Mouse (Mus musculus): ENCODE data around the gene Mical2. TPM values are rescaled to one million over a fixed set of nuclear protein-coding genes. Genes with fewer than 3 reads are reported as not detected.

Mical2 gene
- polyA plus RNA-seq, 1 experiment from 2014 or later, result 2.5 TPM

DNA sequence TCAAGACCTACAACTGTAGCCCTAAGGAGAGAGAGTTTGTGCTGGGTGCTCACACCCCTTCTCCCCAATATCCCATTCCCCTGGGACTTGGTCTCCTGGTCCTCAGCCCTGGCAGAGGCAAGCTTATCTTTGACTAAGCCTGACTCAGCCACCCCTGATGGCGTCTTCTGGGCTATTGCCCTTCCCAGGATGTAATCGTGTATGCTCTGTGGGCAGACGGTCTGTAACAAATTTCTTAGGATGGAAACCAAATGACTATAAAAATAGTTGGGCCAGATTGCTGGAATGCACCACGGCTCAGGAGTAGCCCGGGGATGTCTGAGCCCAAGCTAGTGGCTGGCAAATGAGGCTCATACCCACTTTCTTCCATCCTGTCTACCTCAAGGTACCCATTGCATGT is 22.8 kb upstream of the Mical2 start:
- Histone ChIP-seq H3K4me1 (ENCODE audit: control insufficient read depth, insufficient read depth, low read length) (no peaks in the 10 kb centered on the region), H3K4me3 (ENCODE audit: low read depth, low read length) (no peak overlapping the region), H3K4me2 (ENCODE audit: low read depth, low read length) (no peak overlapping the region), H3K27ac (replicated peaks; ENCODE audit: low read depth, low read length) (no peak overlapping the region), H3K9me3 (replicated peaks; ENCODE audit: control insufficient read depth, low read length) (no peaks in the 10 kb centered on the region), H3K9ac (replicated peaks; ENCODE audit: low read length) (no peak overlapping the region), H3K36me3 (replicated peaks; ENCODE audit: control insufficient read depth, insufficient read depth, low read depth, low read length) (no peaks in the 10 kb centered on the region), H3K27me3 (ENCODE audit: control insufficient read depth, insufficient read depth, low read length) (no peaks in the 10 kb centered on the region)
- DNase-seq (ENCODE audit: low spot score), result no peak
- ATAC-seq (replicated peaks; ENCODE audit: insufficient number of reproducible peaks, low FRiP score, low TSS enrichment, low read depth), result no peak
- 84% methylated on average over 5 of the region's 5 CpGs for WGBS

- Histone ChIP-seq H3K27ac (replicated peaks; ENCODE audit: low read depth, low read length) (no peak overlapping the region), H3K9me3 (replicated peaks; ENCODE audit: control insufficient read depth, low read length) (no peaks in the 10 kb centered on the region), H3K4me2 (ENCODE audit: low read depth, low read length) (no peak overlapping the region), H3K36me3 (replicated peaks; ENCODE audit: control insufficient read depth, insufficient read depth, low read depth, low read length) (no peaks in the 10 kb centered on the region), H3K9ac (replicated peaks; ENCODE audit: low read length) (no peak overlapping the region), H3K27me3 (ENCODE audit: control insufficient read depth, insufficient read depth, low read length) (no peaks in the 10 kb centered on the region), H3K4me3 (ENCODE audit: low read depth, low read length) (no peak overlapping the region), H3K4me1 (ENCODE audit: control insufficient read depth, insufficient read depth, low read length) (no peaks in the 10 kb centered on the region)
- 72% methylated on average over 5 of the region's 5 CpGs for WGBS
- ATAC-seq (replicated peaks; ENCODE audit: insufficient number of reproducible peaks, low FRiP score, low TSS enrichment, low read depth), result no peak
- no peak for DNase-seq (ENCODE audit: low spot score)
Measured at GRCm38 (mm10) chr7:112203937-112204336, 21.7 kb upstream of the Mical2 start.

DNA sequence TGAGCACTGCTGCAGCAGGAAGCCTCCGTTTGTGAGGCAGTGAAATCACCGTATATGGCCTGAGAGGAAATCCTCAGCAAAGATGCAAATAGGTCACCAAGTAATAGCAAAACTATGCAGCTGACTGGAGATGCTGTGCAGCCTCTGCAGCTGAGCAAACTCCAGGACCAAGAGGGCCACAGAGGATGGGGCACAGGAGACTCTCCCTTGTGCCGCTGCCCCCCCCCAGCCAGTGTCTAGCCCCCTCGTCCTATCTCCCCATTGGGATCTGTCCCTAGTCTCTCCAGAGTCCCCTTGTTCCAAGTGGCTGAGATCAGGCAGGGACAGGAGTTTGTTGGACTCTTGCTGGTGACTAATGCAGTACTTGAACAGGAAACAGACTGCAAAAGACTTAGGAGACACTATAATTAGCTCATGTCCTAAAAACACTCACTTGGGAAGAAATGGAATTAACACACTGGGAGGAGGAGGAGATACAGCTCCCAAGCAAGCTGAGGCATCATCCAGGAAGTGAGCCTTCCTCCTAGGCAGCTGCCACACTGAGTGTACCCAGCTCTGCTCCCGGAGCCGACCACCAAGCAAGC is 21.2 kb upstream of the Mical2 start:
- Histone ChIP-seq H3K36me3 (replicated peaks; ENCODE audit: control insufficient read depth, insufficient read depth, low read depth, low read length) (no peaks in the 10 kb centered on the region), H3K27ac (replicated peaks; ENCODE audit: low read depth, low read length) (no peak overlapping the region), H3K9ac (replicated peaks; ENCODE audit: low read length) (no peak overlapping the region), H3K4me1 (ENCODE audit: control insufficient read depth, insufficient read depth, low read length) (no peaks in the 10 kb centered on the region), H3K4me2 (ENCODE audit: low read depth, low read length) (no peak overlapping the region), H3K9me3 (replicated peaks; ENCODE audit: control insufficient read depth, low read length) (no peaks in the 10 kb centered on the region), H3K27me3 (ENCODE audit: control insufficient read depth, insufficient read depth, low read length) (no peaks in the 10 kb centered on the region), H3K4me3 (ENCODE audit: low read depth, low read length) (no peak overlapping the region)
- DNase-seq (ENCODE audit: low spot score) (no peak), ATAC-seq (replicated peaks; ENCODE audit: insufficient number of reproducible peaks, low FRiP score, low TSS enrichment, low read depth) (no peak)
- WGBS, result 64% methylated on average over 6 of the region's 6 CpGs

DNA sequence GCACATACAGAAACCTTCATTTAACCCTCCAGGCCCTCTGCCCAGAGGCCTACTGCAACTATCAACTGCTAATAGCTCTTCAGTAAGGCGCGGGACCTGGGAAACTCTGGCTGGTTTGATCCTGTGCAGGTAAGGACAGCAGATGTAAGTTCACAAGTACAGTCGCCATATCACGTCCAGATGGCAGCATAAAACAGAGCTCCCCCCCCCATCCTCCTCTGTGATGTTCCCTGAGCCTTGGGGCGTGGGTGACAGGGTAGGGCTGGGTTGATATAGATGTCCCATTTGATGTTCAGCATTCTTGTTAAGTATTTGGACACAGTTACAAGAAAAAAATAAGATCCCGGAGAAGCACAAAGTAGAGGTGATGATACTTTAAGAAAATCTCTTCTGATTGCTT is 20.1 kb upstream of the Mical2 start:
- DNase-seq (ENCODE audit: low spot score), result no peak
- no peaks in the 10 kb centered on the region for H3K4me1 ChIP-seq (ENCODE audit: control insufficient read depth, insufficient read depth, low read length)
- H3K9me3 ChIP-seq (replicated peaks; ENCODE audit: control insufficient read depth, low read length), result no peaks in the 10 kb centered on the region
- WGBS, result 84% methylated on average over 6 of the region's 6 CpGs
- H3K4me3 ChIP-seq (ENCODE audit: low read depth, low read length), result no peak overlapping the region
- H3K9ac ChIP-seq (replicated peaks; ENCODE audit: low read length), result no peak overlapping the region
- no peaks in the 10 kb centered on the region for H3K27me3 ChIP-seq (ENCODE audit: control insufficient read depth, insufficient read depth, low read length)
- no peak for ATAC-seq (replicated peaks; ENCODE audit: insufficient number of reproducible peaks, low FRiP score, low TSS enrichment, low read depth)
- H3K27ac ChIP-seq (replicated peaks; ENCODE audit: low read depth, low read length), result no peak overlapping the region
- H3K4me2 ChIP-seq (ENCODE audit: low read depth, low read length), result no peak overlapping the region
- no peaks in the 10 kb centered on the region for H3K36me3 ChIP-seq (replicated peaks; ENCODE audit: control insufficient read depth, insufficient read depth, low read depth, low read length)

DNA sequence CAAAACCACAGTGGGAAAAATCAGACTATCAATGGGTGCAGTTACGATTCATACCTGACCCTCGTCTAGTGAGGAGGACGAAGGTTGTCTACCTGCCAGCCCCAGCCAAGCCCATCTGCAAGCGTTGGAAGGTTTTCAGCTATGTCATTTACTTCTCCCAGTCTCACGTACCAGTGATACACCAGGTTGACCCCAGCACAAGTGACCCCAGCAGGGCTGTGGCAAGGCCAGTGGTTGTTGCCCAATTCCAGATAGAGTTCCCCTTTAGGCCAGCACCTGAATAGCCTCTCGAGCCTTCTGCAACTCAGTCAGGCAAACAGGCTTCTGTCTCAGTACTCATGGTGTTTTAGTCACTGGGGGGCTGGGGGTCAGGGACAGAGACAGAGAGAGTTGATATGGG is 17.9 kb upstream of the Mical2 start:
- ATAC-seq (replicated peaks; ENCODE audit: insufficient number of reproducible peaks, low FRiP score, low TSS enrichment, low read depth) (no peak), DNase-seq (ENCODE audit: low spot score) (no peak)
- Histone ChIP-seq H3K27me3 (ENCODE audit: control insufficient read depth, insufficient read depth, low read length) (no peaks in the 10 kb centered on the region), H3K27ac (replicated peaks; ENCODE audit: low read depth, low read length) (no peak overlapping the region), H3K4me3 (ENCODE audit: low read depth, low read length) (no peak overlapping the region), H3K4me2 (ENCODE audit: low read depth, low read length) (no peak overlapping the region), H3K36me3 (replicated peaks; ENCODE audit: control insufficient read depth, insufficient read depth, low read depth, low read length) (no peaks in the 10 kb centered on the region), H3K4me1 (ENCODE audit: control insufficient read depth, insufficient read depth, low read length) (no peaks in the 10 kb centered on the region), H3K9ac (replicated peaks; ENCODE audit: low read length) (no peak overlapping the region), H3K9me3 (replicated peaks; ENCODE audit: control insufficient read depth, low read length) (no peaks in the 10 kb centered on the region)
- 90% methylated on average over 6 of the region's 6 CpGs for WGBS

DNA sequence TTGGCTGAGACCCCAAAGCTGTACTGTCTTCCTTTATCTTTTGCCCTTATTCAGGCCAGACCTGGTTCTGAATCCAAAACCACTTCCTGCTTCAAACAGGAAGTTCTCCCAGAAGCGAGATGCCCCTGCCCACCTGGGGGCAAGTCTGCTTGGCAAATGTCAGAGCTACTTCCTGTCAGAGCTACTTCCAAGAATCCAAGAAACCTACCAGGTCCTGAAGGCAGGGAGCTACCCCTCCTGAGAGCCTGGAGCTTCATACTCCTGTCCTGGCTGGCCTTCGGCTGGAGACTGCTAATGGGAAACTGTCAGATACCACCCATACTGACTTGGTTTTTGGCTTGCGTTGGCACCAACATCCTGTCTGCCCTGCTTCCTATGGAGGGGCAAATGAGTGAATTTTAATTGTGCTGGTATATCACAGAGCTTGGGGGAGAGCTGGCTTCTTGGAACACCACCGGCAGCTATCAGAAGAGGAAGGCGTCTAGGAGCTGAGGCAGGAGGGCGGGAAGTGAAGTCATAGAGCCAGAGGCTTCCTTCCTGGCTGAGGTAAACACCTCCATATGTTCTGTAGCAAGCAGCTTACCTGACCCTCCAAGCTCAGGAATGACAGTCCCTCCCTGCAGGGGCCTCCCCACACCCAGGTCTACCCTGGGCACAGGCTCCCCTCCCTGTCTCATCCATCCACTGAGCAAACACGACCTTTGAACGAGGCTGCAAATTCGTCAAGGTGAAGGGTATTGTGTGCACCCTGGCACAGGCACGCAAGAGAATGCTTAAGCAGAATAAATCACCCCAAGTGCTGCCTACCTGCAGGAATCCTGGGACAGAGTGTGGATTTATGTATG is 17.1 kb upstream of the Mical2 start:
- Histone ChIP-seq H3K27ac (replicated peaks; ENCODE audit: low read depth, low read length) (no peak overlapping the region), H3K27me3 (ENCODE audit: control insufficient read depth, insufficient read depth, low read length) (no peaks in the 10 kb centered on the region), H3K4me3 (ENCODE audit: low read depth, low read length) (no peak overlapping the region), H3K36me3 (replicated peaks; ENCODE audit: control insufficient read depth, insufficient read depth, low read depth, low read length) (no peaks in the 10 kb centered on the region), H3K9me3 (replicated peaks; ENCODE audit: control insufficient read depth, low read length) (no peaks in the 10 kb centered on the region), H3K4me1 (ENCODE audit: control insufficient read depth, insufficient read depth, low read length) (no peaks in the 10 kb centered on the region), H3K4me2 (ENCODE audit: low read depth, low read length) (no peak overlapping the region), H3K9ac (replicated peaks; ENCODE audit: low read length) (no peak overlapping the region)
- ATAC-seq (replicated peaks; ENCODE audit: insufficient number of reproducible peaks, low FRiP score, low TSS enrichment, low read depth) (no peak), DNase-seq (ENCODE audit: low spot score) (no peak)
- WGBS, result 71% methylated on average over 10 of the region's 10 CpGs

- no peak overlapping the region for H3K9ac ChIP-seq (replicated peaks; ENCODE audit: low read length)
- no peaks in the 10 kb centered on the region for H3K27me3 ChIP-seq (ENCODE audit: control insufficient read depth, insufficient read depth, low read length)
- WGBS, result 89% methylated on average over 4 of the region's 4 CpGs
- no peak overlapping the region for H3K27ac ChIP-seq (replicated peaks; ENCODE audit: low read depth, low read length)
- no peaks in the 10 kb centered on the region for H3K4me1 ChIP-seq (ENCODE audit: control insufficient read depth, insufficient read depth, low read length)
- H3K36me3 ChIP-seq (replicated peaks; ENCODE audit: control insufficient read depth, insufficient read depth, low read depth, low read length), result no peaks in the 10 kb centered on the region
- no peak for ATAC-seq (replicated peaks; ENCODE audit: insufficient number of reproducible peaks, low FRiP score, low TSS enrichment, low read depth)
- no peak overlapping the region for H3K4me2 ChIP-seq (ENCODE audit: low read depth, low read length)
- no peaks in the 10 kb centered on the region for H3K9me3 ChIP-seq (replicated peaks; ENCODE audit: control insufficient read depth, low read length)
- no peak for DNase-seq (ENCODE audit: low spot score)
- H3K4me3 ChIP-seq (ENCODE audit: low read depth, low read length), result no peak overlapping the region
Measured at GRCm38 (mm10) chr7:112209621-112210020, 16.0 kb upstream of the Mical2 start.

DNA sequence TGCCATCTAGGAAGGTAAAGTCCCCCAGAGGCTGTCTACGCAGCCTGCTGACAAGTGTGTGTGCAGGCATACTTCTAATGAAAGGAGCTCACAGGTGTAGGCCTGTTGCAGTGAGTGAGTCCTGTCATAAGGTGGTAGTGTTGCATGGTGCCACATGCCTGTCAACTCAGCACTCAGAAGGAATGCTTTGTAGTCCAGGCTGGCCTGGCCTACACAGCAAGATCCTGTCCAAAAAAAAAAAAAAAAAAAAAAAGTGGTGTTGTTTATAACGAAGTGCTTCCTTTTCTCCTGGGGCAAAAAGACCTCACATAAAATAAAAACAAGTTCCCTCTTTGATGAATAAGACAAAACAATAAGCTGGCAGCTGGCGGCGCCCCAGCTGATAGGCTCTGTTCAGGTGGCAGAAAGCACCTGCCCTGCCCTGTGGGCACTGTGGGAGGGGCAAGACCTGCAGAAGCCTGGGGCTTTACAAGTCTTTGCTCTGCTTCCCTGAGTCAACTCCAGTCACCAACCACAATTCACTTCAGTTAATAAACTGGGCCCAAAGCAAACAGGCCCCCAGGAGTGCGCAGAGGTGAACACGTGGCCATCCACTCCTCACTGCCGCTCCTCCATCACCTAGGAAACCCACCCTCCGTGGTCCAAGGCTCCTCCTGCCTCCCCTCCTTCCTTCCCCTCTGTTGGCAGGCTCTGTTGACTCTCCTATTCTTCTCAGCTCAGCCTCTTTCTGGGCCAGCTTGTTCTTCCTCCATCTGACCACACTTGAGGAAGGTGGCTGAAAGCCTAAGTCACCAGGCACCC is 12.5 kb upstream of the Mical2 start:
- no peak overlapping the region for H3K4me2 ChIP-seq (ENCODE audit: low read depth, low read length)
- no peaks in the 10 kb centered on the region for H3K4me1 ChIP-seq (ENCODE audit: control insufficient read depth, insufficient read depth, low read length)
- H3K27ac ChIP-seq (replicated peaks; ENCODE audit: low read depth, low read length), result no peak overlapping the region
- DNase-seq (ENCODE audit: low spot score), result no peak
- ATAC-seq (replicated peaks; ENCODE audit: insufficient number of reproducible peaks, low FRiP score, low TSS enrichment, low read depth), result no peak; the same call in 1 of the 2 replicates
- H3K4me3 ChIP-seq (ENCODE audit: low read depth, low read length), result no peak overlapping the region
- no peak overlapping the region for H3K9ac ChIP-seq (replicated peaks; ENCODE audit: low read length)
- no peaks in the 10 kb centered on the region for H3K36me3 ChIP-seq (replicated peaks; ENCODE audit: control insufficient read depth, insufficient read depth, low read depth, low read length)
- 55% methylated on average over 8 of the region's 8 CpGs for WGBS
- no peaks in the 10 kb centered on the region for H3K9me3 ChIP-seq (replicated peaks; ENCODE audit: control insufficient read depth, low read length)
- H3K27me3 ChIP-seq (ENCODE audit: control insufficient read depth, insufficient read depth, low read length), result no peaks in the 10 kb centered on the region

Measured in embryonic facial prominence, embryonic 11.5 days (tissue).